Mouse (Mus musculus) WW6 (cell line): ENCODE data around the gene Lmln.
"Not testable (repeated sequence)": the region's sequence is repeated elsewhere in the genome, so short reads cannot be mapped to it uniquely, and the experiment has no call there.

Experiments used
- DNase-seq: peaks from one replicate; pipeline ENCODE4 v3.0.0-alpha.2; 2013; ENCODE audit warnings: low read depth, low spot score

Gene Lmln

GRCm38 (mm10) chr16:33176831-33177230, 114.5 kb downstream of the Lmln start:
- not testable (repeated sequence) for DNase-seq
